Mouse (Mus musculus) embryonic facial prominence, embryonic 13.5 days (tissue): Measurements from ENCODE around the gene Osbpl11. TPM values are rescaled to one million over a fixed set of nuclear protein-coding genes. Genes with fewer than 3 reads are reported as not detected.
"Not testable (repeated sequence)": the region's sequence is repeated elsewhere in the genome, so short reads cannot be mapped to it uniquely, and the experiment has no call there.

Source experiments
- ATAC-seq: fragments of 200-750 bp; cut with Nextera tagmentation; 2 replicates; pipeline ENCODE4 v1.8.0; 2017; ENCODE audit warnings: low read depth; ENCODE audit not compliant: insufficient number of reproducible peaks, insufficient read depth, low FRiP score, low TSS enrichment
- H3K27ac ChIP-seq: fragments of 300-500 bp; sonication (generic); 2 replicates; pipeline ENCODE4 v1.5.1; 2015; ENCODE audit warnings: moderate library complexity, mild to moderate bottlenecking, inconsistent platforms
- H3K27me3 ChIP-seq: fragments of 300-500 bp; sonication (generic); 2 replicates; pipeline ENCODE4 v1.6.1; 2015; ENCODE audit warnings: mild to moderate bottlenecking, inconsistent platforms
- H3K36me3 ChIP-seq: fragments of 300-500 bp; sonication (generic); 2 replicates; pipeline ENCODE4 v1.6.1; 2015; ENCODE audit warnings: mild to moderate bottlenecking, inconsistent platforms
- H3K4me1 ChIP-seq: fragments of 300-500 bp; sonication (generic); 2 replicates; pipeline ENCODE4 v1.6.1; 2015; ENCODE audit warnings: inconsistent platforms
- H3K4me2 ChIP-seq: fragments of 300-500 bp; sonication (generic); 2 replicates; pipeline ENCODE4 v1.6.1; 2015; ENCODE audit warnings: moderate library complexity, mild to moderate bottlenecking, inconsistent platforms
- H3K4me3 ChIP-seq: fragments of 300-500 bp; sonication (generic); 2 replicates; pipeline ENCODE4 v1.5.1; 2015; ENCODE audit warnings: mild to moderate bottlenecking, inconsistent platforms
- H3K9ac ChIP-seq: fragments of 300-500 bp; sonication (generic); 2 replicates; pipeline ENCODE4 v1.6.1; 2015; ENCODE audit warnings: mild to moderate bottlenecking, inconsistent platforms
- H3K9me3 ChIP-seq: fragments of 300-500 bp; sonication (generic); 2 replicates; pipeline ENCODE4 v1.6.1; 2016; ENCODE audit warnings: inconsistent platforms
- WGBS: fragments of 180-500 bp; shearing (Covaris S2); methylation state at CpG from one replicate; pipeline ENCODE4 v1.1.7; 2015; ENCODE audit warnings: mixed read lengths; 5-methylcytosine and 5-hydroxymethylcytosine counted together
- polyA plus RNA-seq: library from polyadenylated mRNA; unstranded; fragments of >200 nt; fragmentation: Nextera tagmentation; extraction: Ambion mirVana; gene quantifications from 2 replicates; pipeline ENCODE4 v1.2.1, GENCODE M21; 2015

Osbpl11 gene
- polyA plus RNA-seq, 1 experiment from 2014 or later: 17.8 TPM

- ATAC-seq: no peak
- Histone ChIP-seq H3K4me2 (no peak overlapping the region), H3K4me3 (no peak overlapping the region), H3K36me3 (no peaks in the 10 kb centered on the region), H3K27ac (no peak overlapping the region), H3K9me3 (no peaks in the 10 kb centered on the region), H3K4me1 (no peaks in the 10 kb centered on the region; the same call in 1 of the 2 replicates), H3K27me3 (no peaks in the 10 kb centered on the region), H3K9ac (no peak overlapping the region)
- 70% methylated on average over 17 of the region's 17 CpGs for WGBS
Measured at GRCm38 (mm10) chr16:33178278-33179074, 6.4 kb upstream of the Osbpl11 start.

GRCm38 (mm10) chr16:33179222-33179621, 5.6 kb upstream of the Osbpl11 start:
- H3K4me1 ChIP-seq, H3K4me3 ChIP-seq, H3K9ac ChIP-seq, H3K4me2 ChIP-seq, H3K27me3 ChIP-seq, H3K36me3 ChIP-seq, H3K27ac ChIP-seq, ATAC-seq, H3K9me3 ChIP-seq: not testable (repeated sequence)
- 91% methylated on average over 9 of the region's 10 CpGs for WGBS

GRCm38 (mm10) chr16:33179911-33180310, 5.0 kb upstream of the Osbpl11 start:
- no peaks in the 10 kb centered on the region; the same call in 1 of the 2 replicates for H3K4me1 ChIP-seq
- no peaks in the 10 kb centered on the region for H3K27me3 ChIP-seq
- no peak overlapping the region for H3K4me3 ChIP-seq
- WGBS: 75% methylated on average over 3 of the region's 3 CpGs
- H3K9me3 ChIP-seq: no peaks in the 10 kb centered on the region
- no peaks in the 10 kb centered on the region for H3K36me3 ChIP-seq
- H3K27ac ChIP-seq: no peak overlapping the region
- no peak for ATAC-seq
- H3K4me2 ChIP-seq: no peak overlapping the region
- no peak overlapping the region for H3K9ac ChIP-seq

GRCm38 (mm10) chr16:33180793-33181192, 4.1 kb upstream of the Osbpl11 start:
- ATAC-seq: no peak
- 83% methylated on average over 3 of the region's 3 CpGs for WGBS
- Histone ChIP-seq H3K4me3 (no peak overlapping the region), H3K27ac (no peak overlapping the region), H3K4me1 (peaks cover under 1% of the 10 kb centered on the region; the same call in 1 of the 2 replicates), H3K4me2 (no peak overlapping the region), H3K27me3 (no peaks in the 10 kb centered on the region), H3K9ac (no peak overlapping the region), H3K36me3 (no peaks in the 10 kb centered on the region), H3K9me3 (no peaks in the 10 kb centered on the region)

GRCm38 (mm10) chr16:33185261-33186046, 583 bp downstream of the Osbpl11 start:
- H3K9ac ChIP-seq: peak overlapping the region; percentile 98
- WGBS: under 1% methylated on average over 59 of the region's 59 CpGs
- peak overlapping the region; percentile 93 for H3K27ac ChIP-seq
- H3K27me3 ChIP-seq: no peaks in the 10 kb centered on the region
- peaks cover 25% of the 10 kb centered on the region for H3K4me1 ChIP-seq
- no peaks in the 10 kb centered on the region for H3K9me3 ChIP-seq
- ATAC-seq: peak; percentile 68
- peak overlapping the region; percentile 96 for H3K4me3 ChIP-seq
- no peaks in the 10 kb centered on the region for H3K36me3 ChIP-seq
- peak overlapping the region; percentile 97 for H3K4me2 ChIP-seq

GRCm38 (mm10) chr16:33186134-33186533, 1.3 kb downstream of the Osbpl11 start:
- 25% methylated on average over 4 of the region's 4 CpGs for WGBS
- Histone ChIP-seq H3K36me3 (no peaks in the 10 kb centered on the region), H3K4me1 (peaks cover 26% of the 10 kb centered on the region), H3K4me3 (peak overlapping the region; percentile 96), H3K9me3 (no peaks in the 10 kb centered on the region), H3K4me2 (peak overlapping the region; percentile 97), H3K9ac (peak overlapping the region; percentile 98), H3K27ac (peak overlapping the region; percentile 93; the same call in 1 of the 2 replicates), H3K27me3 (no peaks in the 10 kb centered on the region)
- ATAC-seq: no peak

- H3K27me3 ChIP-seq: no peaks in the 10 kb centered on the region
- no peaks in the 10 kb centered on the region for H3K36me3 ChIP-seq
- no peaks in the 10 kb centered on the region for H3K9me3 ChIP-seq
- 57% methylated on average over 3 of the region's 3 CpGs for WGBS
- no peak for ATAC-seq
- no peak overlapping the region for H3K4me3 ChIP-seq
- H3K9ac ChIP-seq: no peak overlapping the region
- H3K27ac ChIP-seq: no peak overlapping the region
- peaks cover 31% of the 10 kb centered on the region for H3K4me1 ChIP-seq
- no peak overlapping the region for H3K4me2 ChIP-seq
Measured at GRCm38 (mm10) chr16:33188076-33188475, 3.2 kb downstream of the Osbpl11 start.

- Histone ChIP-seq H3K4me1 (peaks cover 26% of the 10 kb centered on the region), H3K27me3 (no peaks in the 10 kb centered on the region), H3K9ac (no peak overlapping the region), H3K36me3 (peaks cover 8% of the 10 kb centered on the region), H3K9me3 (no peaks in the 10 kb centered on the region), H3K4me3 (no peak overlapping the region), H3K27ac (no peak overlapping the region), H3K4me2 (no peak overlapping the region)
- 79% methylated on average over 2 of the region's 2 CpGs for WGBS
- no peak for ATAC-seq
Measured at GRCm38 (mm10) chr16:33191671-33192091, 6.8 kb downstream of the Osbpl11 start.

- Histone ChIP-seq H3K27me3 (no peaks in the 10 kb centered on the region), H3K36me3 (peaks cover 8% of the 10 kb centered on the region), H3K4me3 (no peak overlapping the region), H3K4me2 (no peak overlapping the region), H3K4me1 (peaks cover 21% of the 10 kb centered on the region), H3K9me3 (no peaks in the 10 kb centered on the region), H3K9ac (no peak overlapping the region), H3K27ac (no peak overlapping the region)
- ATAC-seq: no peak
- WGBS: 71% methylated on average over 2 of the region's 2 CpGs
Measured at GRCm38 (mm10) chr16:33192280-33192679, 7.4 kb downstream of the Osbpl11 start.

- Histone ChIP-seq H3K4me1 (peaks cover 11% of the 10 kb centered on the region; the same call in 1 of the 2 replicates), H3K4me3 (no peak overlapping the region), H3K9ac (no peak overlapping the region), H3K4me2 (no peak overlapping the region), H3K27me3 (no peaks in the 10 kb centered on the region), H3K27ac (no peak overlapping the region), H3K9me3 (no peaks in the 10 kb centered on the region), H3K36me3 (peaks cover 10% of the 10 kb centered on the region)
- ATAC-seq: no peak
- WGBS: 45% methylated on average over 2 of the region's 2 CpGs
Measured at GRCm38 (mm10) chr16:33193649-33194048, 8.8 kb downstream of the Osbpl11 start.

- Histone ChIP-seq H3K4me3 (no peak overlapping the region), H3K9me3 (no peaks in the 10 kb centered on the region), H3K9ac (no peak overlapping the region), H3K36me3 (peaks cover 23% of the 10 kb centered on the region), H3K27ac (no peak overlapping the region), H3K4me2 (no peak overlapping the region), H3K4me1 (peaks cover 5% of the 10 kb centered on the region; the same call in 1 of the 2 replicates), H3K27me3 (no peaks in the 10 kb centered on the region)
- WGBS: 60% methylated on average over 4 of the region's 5 CpGs
- ATAC-seq: no peak
Measured at GRCm38 (mm10) chr16:33195686-33196313, 10.9 kb downstream of the Osbpl11 start.
